Comparison of ENCODE assay signal across 8 mouse cellular contexts in genomic region chr6:12125031-12125803, GRCm38 (mm10).
DNase-seq lines count a peak whose midpoint lies in the region; ATAC-seq and TF ChIP-seq lines count a peak whose summit lies in the region.

No protein-coding gene starts in this region.

- H3K79me2 ChIP-seq in MEL (ENCODE audit: control insufficient read depth, insufficient read depth, low read length, poor library complexity), result no peaks in the 10 kb centered on the region

- peak overlapping the region; percentile 22 for H3K4me2 ChIP-seq in hindbrain, embryonic 14.5 days (replicated peaks)

- no peak overlapping the region for H3K27ac ChIP-seq in MEL (ENCODE audit: control insufficient read depth, low read depth, low read length)
- H3K27ac ChIP-seq in forebrain, embryonic 10.5 days, result no peak overlapping the region
- H3K27ac ChIP-seq in hindbrain, embryonic 14.5 days, result 0 out of 2 replicates have a peak overlapping the region, but pooled peaks have one; percentile 6

- no peaks in the 10 kb centered on the region for H3K36me3 ChIP-seq in MEL (ENCODE audit: control insufficient read depth in 1 of 2, insufficient read depth in 2 of 2, low read length in 2 of 2)
- H3K36me3 ChIP-seq in forebrain, embryonic 10.5 days (replicated peaks), result no peaks in the 10 kb centered on the region
- H3K36me3 ChIP-seq in hindbrain, embryonic 14.5 days (replicated peaks; ENCODE audit: control insufficient read depth, insufficient read depth), result no peaks in the 10 kb centered on the region

- no peak for TF ChIP-seq EP300 in MEL (IDR thresholded peaks at IDR 0.05; ENCODE audit: low read depth in 1 of 2, low read length in 2 of 2)

- DNase-seq in MEL (ENCODE audit: low read depth, low spot score), result peak; percentile 62
- peak; percentile 64 for DNase-seq in c-Kit-positive CD71-negative TER-119-negative erythroid progenitor cells, embryonic 14.5 days (ENCODE audit: low read depth)
- peak; percentile 38 for DNase-seq in forebrain, embryonic 10.5 days (ENCODE audit: extremely low spot score, low spot score)
- peak; percentile 86 for DNase-seq in hindbrain, embryonic 14.5 days (ENCODE audit: low spot score)
- peak; percentile 31 to 36 for DNase-seq in layer of hippocampus, postnatal 25 days (ENCODE audit: extremely low spot score in 1 of 2, low spot score in 1 of 2)
- DNase-seq in lung, postnatal 25 days (ENCODE audit: low spot score), result peak; percentile 67
- DNase-seq in retina, postnatal 1 day, result peak; percentile 76
- peak; percentile 64 for DNase-seq in thymus, postnatal 4 days

- peak; percentile 10 to 61 (median 53); a peak in 4 of 6 replicates for TF ChIP-seq CTCF in MEL (IDR thresholded peaks at IDR 0.05 in 2 of 3, conservative IDR thresholded peaks at IDR 0.05 in 1 of 3; ENCODE audit: control insufficient read depth in 1 of 3, insufficient read depth in 1 of 3, low read depth in 2 of 3, low read length in 3 of 3, poor library complexity in 1 of 3, severe bottlenecking in 1 of 3)

- no peak overlapping the region for H3K4me3 ChIP-seq in MEL (ENCODE audit: control insufficient read depth in 1 of 2, insufficient read depth in 1 of 2, low read depth in 2 of 2, low read length in 2 of 2)
- no peak overlapping the region for H3K4me3 ChIP-seq in forebrain, embryonic 10.5 days
- H3K4me3 ChIP-seq in hindbrain, embryonic 14.5 days (replicated peaks; ENCODE audit: low read length), result no peak overlapping the region

- no peaks in the 10 kb centered on the region for H3K27me3 ChIP-seq in MEL (ENCODE audit: control insufficient read depth in 1 of 2, insufficient read depth in 2 of 2, low read length in 2 of 2)
- no peaks in the 10 kb centered on the region for H3K27me3 ChIP-seq in forebrain, embryonic 10.5 days (ENCODE audit: poor library complexity, severe bottlenecking)
- H3K27me3 ChIP-seq in hindbrain, embryonic 14.5 days (ENCODE audit: control insufficient read depth, insufficient read depth, low read length), result no peaks in the 10 kb centered on the region

- ATAC-seq in hindbrain, embryonic 14.5 days (ENCODE audit: low FRiP score), result peak; percentile 86

- 38% methylated on average over 17 of the region's 17 CpGs for WGBS in forebrain, embryonic 10.5 days
- WGBS in hindbrain, embryonic 14.5 days, result 32% methylated on average over 17 of the region's 17 CpGs

- H3K9me3 ChIP-seq in MEL (replicated peaks; ENCODE audit: insufficient read depth, low read length), result no peaks in the 10 kb centered on the region
- H3K9me3 ChIP-seq in forebrain, embryonic 10.5 days, result no peaks in the 10 kb centered on the region
- no peaks in the 10 kb centered on the region for H3K9me3 ChIP-seq in hindbrain, embryonic 14.5 days (ENCODE audit: control insufficient read depth, low read length)

- H3K9ac ChIP-seq in MEL (ENCODE audit: control insufficient read depth, low read depth, low read length, poor library complexity, severe bottlenecking), result peak overlapping the region; percentile 12; the same call in 1 of the 2 replicates
- no peak overlapping the region for H3K9ac ChIP-seq in hindbrain, embryonic 14.5 days

- TF ChIP-seq RAD21 in MEL (IDR thresholded peaks at IDR 0.05; ENCODE audit: low read depth, low read length), result peak; percentile 69

- TF ChIP-seq POLR2A in MEL (IDR thresholded peaks at IDR 0.05; ENCODE audit: control insufficient read depth in 1 of 2, insufficient read depth in 1 of 2, low read depth in 1 of 2, low read length in 2 of 2, poor library complexity in 1 of 2), result no peak

- H3K4me1 ChIP-seq in MEL (ENCODE audit: control insufficient read depth in 1 of 2, insufficient read depth in 2 of 2, low read length in 2 of 2), result no peaks in the 10 kb centered on the region
- peaks cover 7% of the 10 kb centered on the region; the same call in 1 of the 2 replicates for H3K4me1 ChIP-seq in forebrain, embryonic 10.5 days
- no peaks in the 10 kb centered on the region for H3K4me1 ChIP-seq in hindbrain, embryonic 14.5 days (replicated peaks; ENCODE audit: control insufficient read depth, insufficient read depth, low read length)

TF ChIP-seq in MEL, 35 proteins besides CTCF, POLR2A, EP300 and RAD21:
- TF ChIP-seq ZNF384 (IDR thresholded peaks at IDR 0.05; ENCODE audit: low read depth, low read length) (no peak), MYC (IDR thresholded peaks at IDR 0.05; ENCODE audit: low read depth, low read length) (no peak), SIN3A (IDR thresholded peaks at IDR 0.05; ENCODE audit: low read length) (no peak), MAFK (IDR thresholded peaks at IDR 0.05; ENCODE audit: borderline replicate concordance, low read depth, low read length) (no peak), SMC3 (IDR thresholded peaks at IDR 0.05; ENCODE audit: low read depth, low read length) (peak; percentile 79), NRF1 (IDR thresholded peaks at IDR 0.05; ENCODE audit: insufficient read depth, low read depth, low read length, poor library complexity, severe bottlenecking) (no peak), POLR2AphosphoS5 (IDR thresholded peaks at IDR 0.05; ENCODE audit: borderline replicate concordance, low read depth, low read length) (no peak), ZKSCAN1 (IDR thresholded peaks at IDR 0.05; ENCODE audit: low read depth, low read length) (no peak), POLR2AphosphoS2 (IDR thresholded peaks at IDR 0.05; ENCODE audit: low read length) (no peak), MAZ (IDR thresholded peaks at IDR 0.05; ENCODE audit: low read depth, low read length) (no peak), ZC3H11A (IDR thresholded peaks at IDR 0.05; ENCODE audit: low read depth, low read length) (peak; percentile 45)

Comparison
In these comparisons a context has a peak if more than half of its experiments do, and no peak if none do; other contexts are left out.
1. DNase-seq: peak in every context shown above with its lines; median percentile 86 in hindbrain, embryonic 14.5 days; 76 in retina, postnatal 1 day; 67 in lung, postnatal 25 days; 64 in c-Kit-positive CD71-negative TER-119-negative erythroid progenitor cells, embryonic 14.5 days; 64 in thymus, postnatal 4 days; 62 in MEL; 38 in forebrain, embryonic 10.5 days; 34 in layer of hippocampus, postnatal 25 days.